Mouse (Mus musculus) liver, adult 2 months (tissue): ENCODE data around the gene Sox5.

ENCODE experiments used
- CTCF ChIP-seq: fragments of 200-500 bp; IDR thresholded peaks from 2 replicates; pipeline ENCODE4 v1.5.1; 2011; ENCODE audit warnings: low read depth, low read length, control low read depth
- POLR2A ChIP-seq: fragments of 200-500 bp; IDR thresholded peaks from 2 replicates; pipeline ENCODE4 v1.6.1; 2011; ENCODE audit warnings: low read length, control low read depth; ENCODE audit not compliant: insufficient read depth; ENCODE audit errors: extremely low read depth

DNA sequence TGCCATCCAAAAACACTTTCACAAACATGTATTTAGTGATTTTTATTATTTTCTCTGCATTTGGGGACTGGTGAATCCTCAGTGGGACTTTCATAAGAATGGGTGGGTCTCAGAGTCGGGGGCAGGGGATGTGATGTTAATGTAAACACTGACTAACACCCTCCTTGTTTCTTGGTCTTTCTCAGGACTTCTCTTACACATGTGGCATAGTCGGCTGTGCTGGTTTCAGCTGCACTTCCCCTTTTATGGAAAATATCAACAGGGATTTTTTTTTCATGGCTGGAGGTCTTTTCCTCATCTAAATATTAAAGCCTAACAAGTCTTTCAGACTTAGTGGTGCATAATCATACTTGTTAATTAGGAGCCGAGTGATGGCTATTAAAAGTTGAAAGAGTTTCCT is 39.2 kb downstream of the Sox5 start:
- TF ChIP-seq POLR2A (no peak), CTCF (no peak)
